Mouse (Mus musculus): ENCODE results near the gene Wdr43.

The Wdr43 gene

GRCm38 (mm10) chr17:71698619-71698956 lies 82.9 kb downstream of the Wdr43 start:
- no peak for DNase-seq (ENCODE audit: low spot score in 2 of 2)

- DNase-seq (ENCODE audit: low spot score in 2 of 2) = no peak
Observed at GRCm38 (mm10) chr17:71705113-71705512, 89.4 kb downstream of the Wdr43 start.

- DNase-seq (ENCODE audit: low spot score in 2 of 2) = no peak
Observed at GRCm38 (mm10) chr17:71705550-71706480, 90.1 kb downstream of the Wdr43 start.

- no peak for DNase-seq (ENCODE audit: low spot score in 2 of 2)
Observed at GRCm38 (mm10) chr17:71707715-71708114, 92.0 kb downstream of the Wdr43 start.
